Mouse (Mus musculus) urinary bladder, postnatal 14 days (tissue): ENCODE results near the gene Pdzd2.

Experiments used
- DNase-seq: peaks from one replicate; pipeline ENCODE4 v3.0.0; 2021; ENCODE audit warnings: low spot score

The Pdzd2 gene

GRCm38 (mm10) chr15:12623521-12623920, 116.2 kb downstream of the Pdzd2 start:
- DNase-seq, result no peak

GRCm38 (mm10) chr15:12622701-12623100, 117.0 kb downstream of the Pdzd2 start:
- no peak for DNase-seq

DNA sequence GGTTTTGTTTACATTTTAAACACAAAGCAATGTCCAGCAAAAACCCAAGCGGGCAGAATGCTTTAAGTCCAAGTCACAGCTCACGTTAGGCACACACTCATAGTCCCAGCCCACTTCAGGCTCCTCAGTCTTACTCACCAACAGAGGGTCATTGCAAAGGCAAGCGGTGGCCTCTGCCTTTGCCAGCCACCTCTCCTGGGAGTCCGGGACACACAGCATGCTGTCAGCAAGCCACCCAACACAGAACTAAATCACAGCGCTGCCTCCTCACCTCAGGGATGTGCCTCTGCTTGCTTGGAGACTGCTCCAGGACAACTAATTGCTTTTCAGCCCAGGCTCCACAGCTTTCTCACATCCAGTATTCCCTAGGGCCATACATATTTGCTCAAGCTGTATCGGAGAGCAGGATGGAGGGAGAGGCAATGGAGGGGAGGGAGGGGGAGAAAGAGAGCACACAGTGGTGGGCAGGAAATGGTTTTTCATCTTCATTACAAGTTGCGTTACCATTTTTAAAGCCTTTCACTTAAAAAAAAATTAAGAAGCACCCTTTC, 117.6 kb downstream of the Pdzd2 start:
- DNase-seq, result no peak

DNA sequence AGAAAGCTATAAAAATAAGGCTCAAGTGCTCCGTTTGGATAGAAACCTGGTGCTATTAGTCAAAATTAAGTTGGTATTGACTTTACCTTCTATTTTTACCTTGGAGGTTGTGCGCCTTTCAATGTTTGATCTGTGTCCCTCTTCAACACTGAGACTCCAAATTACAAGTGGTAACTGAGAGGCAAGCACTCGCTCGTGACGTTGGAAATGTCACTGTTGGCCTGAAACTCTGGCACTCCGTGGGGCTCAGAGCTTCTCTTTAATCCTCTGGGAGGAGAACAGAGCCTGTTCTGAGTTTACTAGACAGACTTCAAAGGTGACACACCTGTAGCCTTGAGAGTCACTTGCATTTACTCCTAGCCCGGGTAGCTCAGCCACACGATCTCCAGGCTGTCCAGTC, 120.5 kb downstream of the Pdzd2 start:
- DNase-seq, result no peak

DNA sequence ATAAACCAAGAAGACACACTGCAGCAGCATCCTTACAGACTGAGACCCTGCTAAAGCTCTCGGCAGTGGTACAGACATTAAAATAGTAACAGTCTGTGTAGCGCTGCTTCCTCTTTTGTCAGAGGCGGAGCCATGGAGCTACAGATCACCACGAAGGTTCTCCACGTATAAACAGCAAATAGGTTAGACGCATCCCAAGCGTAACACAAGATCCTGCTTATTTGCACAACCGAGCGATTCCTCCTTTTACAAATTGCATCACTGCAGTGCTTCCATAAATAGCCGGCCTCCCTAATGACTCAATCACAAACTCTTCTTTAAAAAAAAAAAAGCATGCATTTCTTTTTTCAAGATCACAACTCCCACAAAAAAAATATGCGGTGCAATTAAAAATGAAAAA, 122.1 kb downstream of the Pdzd2 start:
- DNase-seq, result no peak

GRCm38 (mm10) chr15:12617220-12617619, 122.5 kb downstream of the Pdzd2 start:
- no peak for DNase-seq

DNA sequence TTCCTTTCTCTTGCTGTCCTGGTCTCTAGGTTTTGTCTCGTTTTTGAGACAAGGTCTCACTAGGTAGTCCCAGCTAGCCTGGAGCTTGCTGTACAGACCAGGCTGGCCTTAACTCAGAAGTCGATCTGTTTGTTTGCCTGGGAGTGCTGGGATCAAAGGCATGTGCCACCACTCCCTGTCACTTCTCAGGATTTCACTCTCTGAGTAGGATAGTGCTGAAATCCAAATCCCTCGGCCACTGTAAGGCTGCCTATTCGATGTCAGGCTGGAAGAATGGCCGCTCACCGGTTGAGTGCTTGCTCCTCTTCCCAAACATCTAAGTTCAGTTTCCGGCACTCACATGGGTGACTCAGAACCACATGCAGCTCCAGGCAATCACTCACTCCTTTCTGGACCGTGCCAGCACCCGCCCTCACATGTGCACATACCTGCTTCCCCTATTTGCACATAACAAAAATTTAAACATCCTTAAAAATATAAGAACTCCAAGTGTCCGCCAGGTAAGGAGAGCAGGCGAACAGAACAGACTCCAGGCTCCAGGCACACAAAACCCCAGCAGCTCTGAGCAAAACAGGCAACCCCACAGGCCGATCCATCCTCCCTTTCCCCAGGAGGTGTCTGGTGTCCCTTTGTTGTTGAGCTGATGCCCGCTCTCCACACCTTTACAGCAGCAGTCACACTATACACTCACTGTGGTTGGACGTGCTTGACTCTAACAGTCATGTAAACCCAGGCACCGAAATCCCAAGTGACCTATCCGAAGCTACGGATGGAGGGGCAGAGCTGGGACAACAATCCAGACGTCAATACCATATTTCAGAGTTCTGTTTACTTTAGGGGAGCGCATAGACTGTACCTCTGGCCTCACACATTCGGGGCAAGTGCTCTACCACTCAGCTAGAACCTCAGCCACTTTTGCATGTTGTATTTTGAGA, 124.5 kb downstream of the Pdzd2 start:
- DNase-seq, result peak; percentile 10

- no peak for DNase-seq
Observed at GRCm38 (mm10) chr15:12614011-12614410, 125.7 kb downstream of the Pdzd2 start.

DNA sequence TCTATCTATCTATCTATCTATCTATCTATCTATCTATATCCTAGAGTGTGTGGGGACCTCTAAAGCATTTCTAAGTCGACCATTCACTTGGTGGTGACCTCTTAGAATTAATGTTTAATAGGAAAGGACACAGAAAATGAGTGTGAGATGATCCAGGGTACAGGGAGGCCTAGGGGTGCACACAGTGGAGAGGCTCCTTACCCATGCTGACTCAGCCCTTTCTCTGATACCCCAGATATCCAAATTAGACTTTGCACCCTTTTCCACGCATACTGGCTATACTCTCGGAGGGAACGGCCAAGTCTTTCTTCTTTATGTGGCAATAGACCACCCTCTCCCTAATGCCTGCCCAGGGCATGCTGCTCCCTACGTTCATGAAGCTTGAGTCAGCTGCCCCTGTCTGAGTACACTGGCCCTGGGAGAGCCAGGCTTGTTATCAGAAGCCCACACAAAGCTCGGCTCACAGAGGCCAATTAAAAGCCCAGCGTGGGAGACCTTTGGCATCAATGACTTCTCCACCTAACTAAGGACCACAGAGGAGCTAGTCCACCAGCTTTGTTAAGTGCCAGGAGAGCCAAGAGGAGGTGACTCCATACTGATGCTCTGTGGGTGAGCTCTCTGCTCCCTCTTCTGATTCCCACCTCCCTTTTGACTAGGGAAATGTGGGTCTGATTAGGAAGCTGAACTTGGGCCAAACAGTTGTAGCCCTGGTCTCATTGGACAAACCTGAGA, 126.6 kb downstream of the Pdzd2 start:
- DNase-seq, result no peak

DNA sequence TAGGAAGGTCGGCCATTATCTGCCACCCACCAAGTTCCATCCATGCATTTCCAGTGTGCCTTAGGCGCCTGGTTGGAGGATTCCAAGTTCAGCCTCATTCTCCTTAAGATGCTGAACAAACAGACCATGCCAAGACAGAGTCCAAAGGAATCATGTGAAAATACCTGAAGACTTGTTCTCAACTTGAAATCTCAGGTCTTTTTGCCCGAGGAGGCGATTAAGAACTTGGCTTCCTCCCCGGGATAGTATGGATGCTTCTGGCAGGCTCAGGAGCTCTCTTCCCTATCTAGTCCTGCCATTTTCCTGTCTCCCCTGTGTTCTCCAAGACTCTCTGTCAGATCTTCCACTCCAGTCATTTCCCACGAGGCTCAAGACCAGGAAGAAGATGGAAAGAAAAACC, 131.6 kb downstream of the Pdzd2 start:
- no peak for DNase-seq

DNA sequence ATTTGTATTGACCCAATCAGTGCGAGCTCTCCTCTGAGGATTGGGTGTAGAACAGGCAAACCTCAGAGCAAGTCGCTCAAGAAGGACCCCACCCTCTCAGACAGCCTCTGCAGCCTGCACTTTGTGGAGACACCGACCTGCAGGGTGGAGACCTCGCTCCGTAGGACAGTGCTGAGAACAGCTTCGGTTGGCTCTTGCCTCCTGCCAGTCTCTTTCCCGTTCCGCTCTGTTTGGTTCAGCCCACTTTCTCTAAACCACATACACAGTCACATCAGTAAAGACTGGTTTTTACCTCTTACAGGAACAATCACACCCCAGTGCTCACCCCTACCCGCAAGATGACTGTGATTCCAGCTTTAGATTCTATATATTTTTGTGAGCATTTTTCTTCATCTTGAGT, 133.4 kb downstream of the Pdzd2 start:
- no peak for DNase-seq

GRCm38 (mm10) chr15:12605239-12605993, 134.3 kb downstream of the Pdzd2 start:
- DNase-seq, result no peak

GRCm38 (mm10) chr15:12603674-12604073, 136.1 kb downstream of the Pdzd2 start:
- no peak for DNase-seq

GRCm38 (mm10) chr15:12593094-12593493, 146.6 kb downstream of the Pdzd2 start:
- no peak for DNase-seq

- no peak for DNase-seq
Observed at GRCm38 (mm10) chr15:12592628-12593027, 147.1 kb downstream of the Pdzd2 start.

- no peak for DNase-seq
Observed at GRCm38 (mm10) chr15:12588661-12589060, 151.1 kb downstream of the Pdzd2 start.

GRCm38 (mm10) chr15:12586852-12587424, 152.8 kb downstream of the Pdzd2 start:
- no peak for DNase-seq

- peak; percentile 67 for DNase-seq
Observed at GRCm38 (mm10) chr15:12586154-12586553, 153.6 kb downstream of the Pdzd2 start.

GRCm38 (mm10) chr15:12583051-12583450, 156.7 kb downstream of the Pdzd2 start:
- no peak for DNase-seq

- no peak for DNase-seq
Observed at GRCm38 (mm10) chr15:12582471-12582870, 157.3 kb downstream of the Pdzd2 start.

GRCm38 (mm10) chr15:12579196-12579595, 160.5 kb downstream of the Pdzd2 start:
- no peak for DNase-seq

DNA sequence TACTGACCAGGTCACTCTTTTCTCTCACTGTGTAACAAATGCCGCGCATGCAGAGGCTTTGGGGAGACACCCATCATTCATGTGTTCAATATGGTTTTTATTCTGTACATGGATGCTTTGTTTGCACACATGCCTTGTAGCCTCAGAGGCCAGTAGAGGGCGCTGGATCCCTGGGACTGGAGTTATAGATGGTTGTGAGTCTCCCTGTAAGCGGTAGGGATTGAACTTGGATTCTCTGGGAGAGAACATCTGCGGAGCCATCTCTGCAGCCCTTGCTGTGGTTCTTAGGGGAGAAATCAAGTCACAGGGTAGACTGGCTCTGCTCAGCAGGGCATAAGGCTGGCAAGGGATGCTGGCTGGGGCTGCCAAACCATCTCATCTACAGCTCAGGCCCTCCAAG, 161.4 kb downstream of the Pdzd2 start:
- DNase-seq, result peak; percentile 59
